Mouse (Mus musculus): ENCODE results near the gene Gm20388. TPM values are rescaled to one million over a fixed set of nuclear protein-coding genes. Genes with fewer than 3 reads are reported as not detected.

Gene Gm20388
- polyA plus RNA-seq, 1 experiment from 2014 or later, result 3.6 TPM

DNA sequence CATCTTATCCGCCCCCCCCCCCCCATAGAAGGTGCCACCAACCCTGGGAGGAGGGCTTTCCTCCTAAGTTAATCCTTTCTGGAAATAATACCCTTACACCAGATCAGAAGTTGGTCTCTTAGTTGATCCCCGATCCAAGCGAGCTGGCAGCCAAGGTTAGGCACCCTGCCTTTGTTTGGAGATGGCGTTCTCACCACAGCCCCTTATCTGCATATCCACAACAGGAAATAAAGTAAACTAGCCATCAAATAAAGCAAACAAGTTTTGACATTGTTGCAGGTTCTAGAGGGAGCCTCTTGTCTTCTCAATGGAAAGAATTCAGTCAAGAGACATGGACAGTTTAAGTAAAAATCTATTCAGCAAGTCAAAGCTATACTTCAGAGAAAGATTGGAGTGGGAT lies 200.7 kb downstream of the Gm20388 start:
- peaks cover 43% of the 10 kb centered on the region for H3K27me3 ChIP-seq (replicated peaks; ENCODE audit: low read depth, poor library complexity, severe bottlenecking)
- peaks cover 20% of the 10 kb centered on the region for H3K4me1 ChIP-seq
- no peak overlapping the region for H3K4me3 ChIP-seq
- 61% methylated on average over 4 of the region's 4 CpGs for WGBS
- no peak overlapping the region for H3K27ac ChIP-seq (replicated peaks)
- no peak for DNase-seq (ENCODE audit: low spot score)
- no peaks in the 10 kb centered on the region for H3K9me3 ChIP-seq
- H3K36me3 ChIP-seq (replicated peaks), result no peaks in the 10 kb centered on the region

DNA sequence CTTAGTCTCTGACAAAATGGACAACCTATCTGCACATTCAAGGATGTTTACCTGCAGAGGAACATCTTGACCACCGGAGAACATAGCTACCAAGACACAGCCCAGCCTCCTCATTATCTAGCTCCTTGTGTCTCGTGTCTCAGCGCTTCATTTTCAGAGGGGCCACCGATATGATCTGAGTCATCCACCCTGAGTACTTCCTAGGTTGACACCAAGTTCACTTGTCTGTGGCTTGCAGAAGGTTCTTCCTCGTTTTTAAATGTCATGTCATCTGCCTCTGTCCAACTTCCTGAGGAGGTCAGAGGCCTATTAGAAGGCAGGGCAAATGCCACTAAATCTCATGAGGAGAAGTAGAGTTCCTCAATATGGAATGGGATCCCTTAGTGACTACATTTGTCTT lies 201.9 kb downstream of the Gm20388 start:
- Histone ChIP-seq H3K9me3 (no peaks in the 10 kb centered on the region), H3K4me1 (peaks cover 20% of the 10 kb centered on the region), H3K4me3 (no peak overlapping the region), H3K27me3 (replicated peaks; ENCODE audit: low read depth, poor library complexity, severe bottlenecking) (peaks cover 54% of the 10 kb centered on the region), H3K36me3 (replicated peaks) (no peaks in the 10 kb centered on the region), H3K27ac (replicated peaks) (no peak overlapping the region)
- no peak for DNase-seq (ENCODE audit: low spot score)
- 81% methylated on average over 5 of the region's 5 CpGs for WGBS

DNA sequence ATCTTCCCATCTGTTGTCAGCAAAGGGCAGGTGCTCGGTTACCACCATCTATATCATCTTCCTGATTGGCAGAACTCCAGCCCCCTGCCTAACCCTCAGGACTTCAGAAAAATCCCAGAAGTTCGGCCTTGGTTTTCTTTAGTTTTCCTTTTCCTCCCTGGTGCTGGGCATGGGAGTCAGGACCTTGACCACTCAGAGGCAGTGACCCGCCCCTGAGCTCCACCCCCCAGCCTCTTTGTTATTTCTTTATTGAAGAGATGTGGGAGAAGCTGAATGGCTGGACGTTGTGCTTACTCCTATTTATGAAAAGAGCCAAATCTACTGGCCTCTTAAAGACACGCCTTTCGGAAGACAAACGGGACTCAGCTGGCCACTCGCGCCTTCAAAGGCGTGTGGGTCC lies 202.7 kb downstream of the Gm20388 start:
- 6% methylated on average over 10 of the region's 10 CpGs for WGBS
- Histone ChIP-seq H3K4me3 (peak overlapping the region; percentile 67), H3K9me3 (no peaks in the 10 kb centered on the region), H3K27me3 (replicated peaks; ENCODE audit: low read depth, poor library complexity, severe bottlenecking) (peaks cover 62% of the 10 kb centered on the region), H3K36me3 (replicated peaks) (no peaks in the 10 kb centered on the region), H3K27ac (replicated peaks) (peak overlapping the region; percentile 85), H3K4me1 (peaks cover 20% of the 10 kb centered on the region)
- no peak for DNase-seq (ENCODE audit: low spot score)

DNA sequence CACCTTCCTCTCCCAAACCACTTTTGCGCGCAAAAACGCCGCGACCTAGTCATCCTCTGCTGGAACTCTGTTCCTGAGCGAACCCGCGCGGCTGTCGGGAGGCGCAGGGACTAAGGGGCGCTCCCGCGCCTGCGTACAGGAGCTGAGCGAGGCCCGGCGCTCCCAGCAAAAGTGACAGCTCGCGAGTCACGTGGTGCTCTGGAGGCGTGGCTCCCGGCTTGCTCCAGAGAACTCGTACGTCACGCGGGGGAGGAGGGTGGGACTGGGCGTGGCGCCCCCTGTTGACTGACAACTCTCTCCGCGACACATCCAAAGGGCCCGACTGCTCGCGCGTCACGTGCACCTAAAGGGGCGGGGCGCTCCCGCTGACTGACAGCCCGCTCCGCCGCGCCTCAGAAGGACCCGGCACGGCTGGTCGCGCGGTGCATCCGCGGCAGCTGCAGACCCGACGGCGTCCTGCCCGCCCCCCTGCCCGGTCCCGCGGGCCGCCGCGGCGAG lies 203.2 kb downstream of the Gm20388 start, which contains the start of gene 6430548M08Rik:
6430548M08Rik (plus strand) TSS at position 395 of the 498 bp plus-strand sequence.
- H3K4me1 ChIP-seq, result peaks cover 20% of the 10 kb centered on the region
- H3K27me3 ChIP-seq (replicated peaks; ENCODE audit: low read depth, poor library complexity, severe bottlenecking), result peaks cover 65% of the 10 kb centered on the region
- H3K27ac ChIP-seq (replicated peaks), result peak within 1 kb of the TSS; percentile 85
- peak; percentile 100 for DNase-seq (ENCODE audit: low spot score)
- H3K36me3 ChIP-seq (replicated peaks), result no peaks in the 10 kb centered on the region
- H3K4me3 ChIP-seq, result peak within 1 kb of the TSS; percentile 67
- under 1% methylated on average over 61 of the region's 61 CpGs for WGBS
- H3K9me3 ChIP-seq, result no peaks in the 10 kb centered on the region

DNA sequence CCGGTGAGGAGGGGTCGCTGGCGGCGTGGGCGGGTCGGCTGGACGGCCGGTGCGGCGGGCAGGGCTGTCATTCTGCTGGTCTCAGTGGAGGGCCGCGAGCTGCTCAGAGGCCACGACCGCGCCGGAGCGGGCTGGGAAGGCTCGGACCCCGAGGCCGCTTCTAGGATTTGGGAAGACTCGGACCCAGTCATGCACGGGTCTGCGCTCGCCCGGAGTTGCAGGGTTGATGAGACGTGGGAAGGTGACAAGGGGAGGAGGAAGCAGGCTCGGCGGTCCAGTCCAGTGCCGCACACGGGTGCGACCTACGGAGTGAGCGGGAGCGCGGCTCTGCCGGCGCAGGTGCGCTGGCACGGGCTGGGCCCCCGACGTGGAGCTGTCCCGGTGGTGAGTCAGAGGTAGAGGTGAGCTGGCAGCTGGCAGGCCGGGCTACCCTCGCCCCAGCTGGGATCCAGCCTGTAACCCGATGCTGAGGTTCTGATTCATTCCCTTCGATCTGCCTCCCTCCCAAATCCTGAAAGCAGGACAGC lies 203.7 kb downstream of the Gm20388 start:
- Histone ChIP-seq H3K27me3 (replicated peaks; ENCODE audit: low read depth, poor library complexity, severe bottlenecking) (peaks cover 66% of the 10 kb centered on the region), H3K4me1 (peaks cover 20% of the 10 kb centered on the region), H3K27ac (replicated peaks) (peak overlapping the region; percentile 61), H3K9me3 (no peaks in the 10 kb centered on the region), H3K36me3 (replicated peaks) (no peaks in the 10 kb centered on the region), H3K4me3 (peak overlapping the region; percentile 67)
- WGBS, result 2% methylated on average over 46 of the region's 46 CpGs
- no peak for DNase-seq (ENCODE audit: low spot score)

DNA sequence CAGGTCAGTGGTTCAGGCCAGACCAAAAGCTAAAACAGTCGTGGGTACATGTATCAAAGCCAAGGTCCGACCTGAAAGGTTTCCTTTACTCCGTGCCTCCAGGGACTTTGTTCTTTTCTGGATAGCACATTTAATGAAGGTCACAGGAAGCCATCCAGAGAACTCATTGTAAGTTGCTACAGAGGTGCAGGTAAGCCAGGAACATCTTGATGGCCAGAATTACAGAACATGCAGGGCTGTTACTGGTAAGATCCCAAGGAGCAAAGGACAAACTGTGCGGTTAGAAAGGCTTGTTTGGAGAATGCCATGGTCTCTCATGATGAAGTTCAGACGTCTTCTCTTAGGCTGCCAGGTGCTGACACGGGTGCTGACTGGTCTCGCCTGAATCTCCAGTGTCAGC lies 206.0 kb downstream of the Gm20388 start:
- H3K4me1 ChIP-seq, result peaks cover 27% of the 10 kb centered on the region
- peaks cover 73% of the 10 kb centered on the region for H3K27me3 ChIP-seq (replicated peaks; ENCODE audit: low read depth, poor library complexity, severe bottlenecking)
- no peaks in the 10 kb centered on the region for H3K36me3 ChIP-seq (replicated peaks)
- no peak overlapping the region for H3K4me3 ChIP-seq
- no peak overlapping the region for H3K27ac ChIP-seq (replicated peaks)
- DNase-seq (ENCODE audit: low spot score), result no peak
- 81% methylated on average over 7 of the region's 7 CpGs for WGBS
- no peaks in the 10 kb centered on the region for H3K9me3 ChIP-seq

DNA sequence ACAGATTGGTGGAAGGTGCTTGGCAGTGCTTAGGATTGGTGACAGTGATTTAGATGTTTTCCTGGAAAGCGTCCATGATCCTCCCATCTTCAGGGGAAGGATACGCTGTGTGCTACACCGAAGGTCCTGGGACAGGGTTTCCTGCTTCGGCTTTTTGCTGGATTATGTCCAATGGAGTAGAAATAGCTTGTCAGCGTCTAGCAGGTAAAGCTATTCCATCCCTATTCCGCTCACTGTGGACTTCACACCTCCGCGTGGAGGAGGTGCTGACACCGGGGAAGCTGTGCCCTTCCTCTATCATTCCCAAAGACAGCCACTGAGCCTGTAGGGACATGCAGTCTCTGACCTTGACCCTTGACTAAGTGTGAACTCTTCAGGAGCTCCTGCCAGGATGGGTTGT lies 207.5 kb downstream of the Gm20388 start:
- H3K27me3 ChIP-seq (replicated peaks; ENCODE audit: low read depth, poor library complexity, severe bottlenecking), result peaks cover 62% of the 10 kb centered on the region

DNA sequence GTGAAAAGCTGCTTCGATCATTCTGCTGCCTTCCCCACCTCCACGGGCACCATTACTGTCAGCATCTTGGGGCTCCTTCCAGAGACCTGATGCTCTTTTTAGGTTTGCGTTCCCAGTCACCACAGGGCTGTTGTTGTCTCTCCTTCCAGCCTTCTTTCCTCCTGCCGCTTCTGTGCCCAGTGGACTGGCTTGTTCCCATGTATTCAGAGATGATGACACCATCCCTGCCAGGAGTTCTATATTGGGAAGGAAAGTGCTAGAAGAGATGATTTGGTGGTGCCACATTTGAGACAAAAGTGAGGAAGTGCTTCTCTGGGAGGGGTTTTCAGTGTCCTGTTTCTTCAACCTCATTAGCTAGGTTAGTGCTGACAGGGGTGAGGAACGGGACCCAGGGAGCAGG lies 208.2 kb downstream of the Gm20388 start:
- WGBS, result 85% methylated on average over 5 of the region's 5 CpGs
- DNase-seq (ENCODE audit: low spot score), result no peak

More for the DNA sequence above, 207.5 kb downstream of the Gm20388 start:
- Histone ChIP-seq H3K4me1 (peaks cover 20% of the 10 kb centered on the region), H3K36me3 (replicated peaks) (no peaks in the 10 kb centered on the region), H3K27ac (replicated peaks) (no peak overlapping the region), H3K9me3 (no peaks in the 10 kb centered on the region), H3K4me3 (no peak overlapping the region)
- no peak for DNase-seq (ENCODE audit: low spot score)
- WGBS, result 90% methylated on average over 9 of the region's 9 CpGs

DNA sequence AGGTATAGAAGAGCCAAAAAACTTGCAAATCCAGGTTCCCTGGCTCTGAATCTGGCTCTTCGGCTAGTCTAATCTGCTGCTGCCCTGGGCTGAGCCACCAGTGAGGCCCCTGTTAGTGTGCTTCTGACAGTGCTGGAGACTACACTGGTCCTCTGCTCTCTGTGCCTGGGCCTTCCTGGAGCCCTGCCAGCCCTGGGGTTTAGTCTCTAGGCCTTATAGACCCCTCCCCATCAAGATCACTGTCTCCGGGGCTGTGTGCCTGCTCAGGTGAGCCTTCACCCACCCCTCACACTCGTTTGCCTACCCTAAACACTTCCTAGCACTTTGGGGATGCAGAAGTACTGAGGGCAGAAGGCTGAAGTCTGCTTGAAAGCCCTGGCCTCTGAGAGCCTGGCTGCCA lies 208.8 kb downstream of the Gm20388 start:
- no peaks in the 10 kb centered on the region for H3K9me3 ChIP-seq
- H3K27ac ChIP-seq (replicated peaks), result no peak overlapping the region
- H3K27me3 ChIP-seq (replicated peaks; ENCODE audit: low read depth, poor library complexity, severe bottlenecking), result peaks cover 57% of the 10 kb centered on the region
- 74% methylated on average over 3 of the region's 3 CpGs for WGBS
- peaks cover 16% of the 10 kb centered on the region for H3K4me1 ChIP-seq
- H3K36me3 ChIP-seq (replicated peaks), result no peaks in the 10 kb centered on the region
- no peak overlapping the region for H3K4me3 ChIP-seq
- DNase-seq (ENCODE audit: low spot score), result no peak

More for the DNA sequence above, 208.2 kb downstream of the Gm20388 start:
- no peak overlapping the region for H3K27ac ChIP-seq (replicated peaks)
- H3K9me3 ChIP-seq, result no peaks in the 10 kb centered on the region
- no peak overlapping the region for H3K4me3 ChIP-seq
- peaks cover 62% of the 10 kb centered on the region for H3K27me3 ChIP-seq (replicated peaks; ENCODE audit: low read depth, poor library complexity, severe bottlenecking)
- H3K4me1 ChIP-seq, result peaks cover 15% of the 10 kb centered on the region
- H3K36me3 ChIP-seq (replicated peaks), result no peaks in the 10 kb centered on the region

DNA sequence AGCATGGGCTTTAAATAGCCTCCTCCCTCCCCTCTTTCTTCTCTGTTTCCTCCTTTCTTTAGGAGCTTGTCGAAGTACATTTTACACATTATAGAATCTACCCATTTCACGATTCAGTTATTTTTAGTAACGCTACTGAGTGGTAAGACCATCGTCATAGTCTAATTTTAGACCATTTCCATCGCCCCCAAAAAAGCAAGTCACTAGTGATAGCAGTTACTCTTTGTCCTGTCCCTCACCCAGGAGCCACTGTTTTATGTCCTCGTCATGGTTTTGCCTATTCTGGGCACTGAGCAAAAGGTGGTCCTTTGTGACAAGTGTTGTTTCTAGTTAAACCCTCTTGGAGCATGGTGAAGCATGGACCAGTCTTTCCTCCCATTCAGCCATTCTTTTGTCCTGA lies 209.3 kb downstream of the Gm20388 start:
- 85% methylated on average over 6 of the region's 6 CpGs for WGBS
- no peak overlapping the region for H3K4me3 ChIP-seq
- no peak overlapping the region for H3K27ac ChIP-seq (replicated peaks)
- H3K4me1 ChIP-seq, result peaks cover 18% of the 10 kb centered on the region
- peaks cover 52% of the 10 kb centered on the region for H3K27me3 ChIP-seq (replicated peaks; ENCODE audit: low read depth, poor library complexity, severe bottlenecking)
- H3K9me3 ChIP-seq, result no peaks in the 10 kb centered on the region
- no peaks in the 10 kb centered on the region for H3K36me3 ChIP-seq (replicated peaks)
- no peak for DNase-seq (ENCODE audit: low spot score)

DNA sequence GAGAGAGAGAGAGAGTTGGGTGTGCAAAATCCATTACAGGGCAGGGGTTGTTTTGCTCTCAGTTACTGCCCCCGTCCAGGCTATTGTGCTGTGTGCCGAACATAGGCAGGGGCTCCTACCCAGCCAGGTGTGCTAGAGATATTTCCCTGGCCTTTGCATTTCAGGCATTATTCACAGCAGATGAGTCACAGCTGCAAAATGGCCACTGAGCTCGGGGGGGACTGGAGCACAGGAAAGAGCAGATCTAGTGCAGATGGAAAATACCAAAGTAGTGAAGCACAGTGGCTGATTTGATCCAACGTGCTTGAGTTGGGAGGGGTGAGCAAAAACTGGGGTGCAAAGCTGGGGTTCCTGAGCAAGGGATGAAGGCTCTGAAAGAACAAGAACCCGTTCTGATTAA lies 210.3 kb downstream of the Gm20388 start:
- 75% methylated on average over 5 of the region's 5 CpGs for whole genome bisulfite sequencing
- Histone ChIP-seq H3K4me1 (peaks cover 26% of the 10 kb centered on the region), H3K9me3 (no peaks in the 10 kb centered on the region), H3K27ac (replicated peaks) (no peak overlapping the region), H3K36me3 (replicated peaks) (no peaks in the 10 kb centered on the region), H3K4me3 (no peak overlapping the region), H3K27me3 (replicated peaks; ENCODE audit: low read depth, poor library complexity, severe bottlenecking) (peaks cover 46% of the 10 kb centered on the region)
- no peak for DNase-seq (ENCODE audit: low spot score)

DNA sequence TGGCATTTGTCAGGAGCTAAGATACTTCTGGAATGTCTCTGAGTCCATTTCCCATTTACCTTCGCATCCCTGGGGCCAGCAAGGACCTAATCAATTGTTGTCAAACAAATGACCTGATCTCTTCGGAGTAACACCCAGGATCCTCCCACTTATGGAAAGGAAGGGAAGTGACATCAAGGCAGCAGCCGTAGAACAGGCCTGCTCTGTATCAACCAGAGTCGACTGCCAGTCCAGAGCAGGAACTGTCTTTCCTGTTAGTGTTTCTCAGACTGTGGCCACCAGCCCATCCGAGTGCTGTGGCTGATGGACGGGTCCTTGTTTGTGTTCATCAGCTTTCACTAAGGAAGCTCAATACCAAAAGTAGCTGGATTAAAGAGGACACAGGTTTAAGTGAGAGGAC lies 213.6 kb downstream of the Gm20388 start:
- 52% methylated on average over 6 of the region's 6 CpGs for WGBS
- DNase-seq (ENCODE audit: low spot score), result no peak
- Histone ChIP-seq H3K9me3 (no peaks in the 10 kb centered on the region), H3K4me3 (no peak overlapping the region), H3K27ac (replicated peaks) (no peak overlapping the region), H3K4me1 (peaks cover 48% of the 10 kb centered on the region), H3K27me3 (replicated peaks; ENCODE audit: low read depth, poor library complexity, severe bottlenecking) (peaks cover 34% of the 10 kb centered on the region), H3K36me3 (replicated peaks) (no peaks in the 10 kb centered on the region)

DNA sequence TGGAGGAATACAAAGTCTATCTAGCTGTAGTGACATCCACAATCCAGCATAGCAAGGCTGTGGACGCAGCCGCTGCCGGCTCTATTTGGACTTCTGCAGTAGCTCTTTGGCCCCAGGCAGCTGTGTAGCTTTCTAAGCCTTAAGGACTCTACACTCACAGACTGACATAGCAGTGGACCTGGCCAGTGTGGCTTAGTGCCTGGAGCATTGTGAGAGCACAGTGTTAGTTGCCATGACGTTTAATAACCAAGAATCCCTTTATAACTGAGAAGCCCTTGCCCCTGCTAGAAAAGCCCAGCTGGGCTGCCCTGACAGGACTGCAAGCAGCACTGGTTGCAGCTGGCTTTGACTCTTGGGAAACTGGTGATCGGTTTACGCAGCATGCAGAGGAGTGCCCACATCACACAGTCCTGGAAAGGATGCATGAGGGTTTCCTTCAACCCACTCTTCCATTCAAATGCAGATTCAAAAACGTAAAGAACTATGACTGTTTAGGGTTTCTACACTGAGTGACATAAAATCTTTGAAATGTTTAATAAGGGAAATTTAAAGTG lies 214.3 kb downstream of the Gm20388 start:
- no peak overlapping the region for H3K4me3 ChIP-seq
- no peaks in the 10 kb centered on the region for H3K36me3 ChIP-seq (replicated peaks)
- H3K9me3 ChIP-seq, result no peaks in the 10 kb centered on the region
- peaks cover 27% of the 10 kb centered on the region for H3K27me3 ChIP-seq (replicated peaks; ENCODE audit: low read depth, poor library complexity, severe bottlenecking)
- no peak overlapping the region for H3K27ac ChIP-seq (replicated peaks)
- WGBS, result 56% methylated on average over 7 of the region's 7 CpGs
- no peak for DNase-seq (ENCODE audit: low spot score)
- H3K4me1 ChIP-seq, result peaks cover 55% of the 10 kb centered on the region

Measured in embryonic facial prominence, embryonic 10.5 days (tissue).